In the genomic region with DNA sequence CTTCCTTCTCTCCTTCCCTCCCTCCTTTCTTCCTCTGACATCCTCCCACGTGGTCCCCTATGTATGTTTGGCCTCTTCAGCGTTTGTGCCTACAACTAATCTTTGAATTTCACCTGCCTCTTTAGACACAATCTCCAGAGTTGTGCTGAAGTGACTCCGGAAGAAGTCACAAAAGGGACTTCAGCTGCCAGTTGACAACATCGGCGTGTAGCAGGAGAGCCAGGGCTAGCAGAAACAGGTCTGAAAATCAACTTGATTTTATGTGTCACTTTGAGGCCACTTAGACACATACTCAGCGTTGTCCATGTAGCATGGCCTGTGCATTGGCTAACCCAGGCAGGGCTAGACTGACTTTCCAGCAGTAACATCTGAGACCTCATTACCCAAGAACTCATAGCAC, we compare ENCODE assay signal across 26 mouse cellular contexts.
DNase-seq lines count a peak whose midpoint lies in the region; ATAC-seq lines count a peak whose summit lies in the region.
"Had no signal": no experiment of that assay in that cellular context is flagged by ENCODE, and none has a peak within 500 bp of the region (broad histone marks: within the 10 kb centered on the region; RNA-seq: fewer than 3 reads in every experiment).

No protein-coding gene starts in this region.

- H3K27me3 ChIP-seq in heart, embryonic 11.5 days (ENCODE audit: control insufficient read depth, insufficient read depth, low read length), result no peaks in the 10 kb centered on the region
- H3K27me3 ChIP-seq in neural tube, embryonic 12.5 days (replicated peaks), result peaks cover 5% of the 10 kb centered on the region; the same call in 1 of the 2 replicates
- no peaks in the 10 kb centered on the region for H3K27me3 ChIP-seq in neural tube, embryonic 15.5 days (replicated peaks)
- peaks cover 31% of the 10 kb centered on the region for H3K27me3 ChIP-seq in midbrain, embryonic 14.5 days (ENCODE audit: control insufficient read depth, insufficient read depth, low read length)

- H3K36me3 ChIP-seq in heart, embryonic 11.5 days (ENCODE audit: control insufficient read depth, insufficient read depth, low read length), result no peaks in the 10 kb centered on the region
- H3K36me3 ChIP-seq in neural tube, embryonic 12.5 days, result no peaks in the 10 kb centered on the region
- no peaks in the 10 kb centered on the region for H3K36me3 ChIP-seq in neural tube, embryonic 15.5 days
- no peaks in the 10 kb centered on the region for H3K36me3 ChIP-seq in midbrain, embryonic 14.5 days (ENCODE audit: control insufficient read depth, insufficient read depth, low read length)
- H3K36me3 ChIP-seq: embryonic facial prominence, embryonic 10.5 days; embryonic facial prominence, embryonic 15.5 days; heart, embryonic 13.5 days had no signal

- no peak for ATAC-seq in heart, embryonic 11.5 days (replicated peaks; ENCODE audit: insufficient number of reproducible peaks, low FRiP score, low TSS enrichment)
- ATAC-seq in neural tube, embryonic 12.5 days (ENCODE audit: low FRiP score, low read depth), result no peak
- no peak for ATAC-seq in neural tube, embryonic 15.5 days (ENCODE audit: low FRiP score)
- ATAC-seq in midbrain, embryonic 14.5 days (ENCODE audit: low FRiP score, low TSS enrichment), result no peak
- ATAC-seq: intestine, postnatal 0 days had no signal

- H3K9ac ChIP-seq in heart, embryonic 11.5 days (ENCODE audit: low read depth, low read length), result no peak overlapping the region
- no peak overlapping the region for H3K9ac ChIP-seq in neural tube, embryonic 12.5 days
- no peak overlapping the region for H3K9ac ChIP-seq in neural tube, embryonic 15.5 days (replicated peaks)
- no peak overlapping the region for H3K9ac ChIP-seq in midbrain, embryonic 14.5 days (replicated peaks; ENCODE audit: low read length)
- H3K9ac ChIP-seq: embryonic facial prominence, embryonic 15.5 days; liver, embryonic 14.5 days had no signal

- H3K9me3 ChIP-seq in heart, embryonic 11.5 days (replicated peaks; ENCODE audit: control insufficient read depth, low read length), result no peaks in the 10 kb centered on the region
- H3K9me3 ChIP-seq in neural tube, embryonic 12.5 days, result no peaks in the 10 kb centered on the region
- no peaks in the 10 kb centered on the region for H3K9me3 ChIP-seq in neural tube, embryonic 15.5 days (replicated peaks)
- H3K9me3 ChIP-seq in midbrain, embryonic 14.5 days (ENCODE audit: control insufficient read depth, low read length), result no peaks in the 10 kb centered on the region
- H3K9me3 ChIP-seq: embryonic facial prominence, embryonic 10.5 days; embryonic facial prominence, embryonic 15.5 days; heart, embryonic 13.5 days had no signal

- no peaks in the 10 kb centered on the region for H3K4me1 ChIP-seq in heart, embryonic 11.5 days (ENCODE audit: control insufficient read depth, insufficient read depth, low read length)
- H3K4me1 ChIP-seq in neural tube, embryonic 12.5 days, result peaks cover 27% of the 10 kb centered on the region
- peaks cover 24% of the 10 kb centered on the region for H3K4me1 ChIP-seq in neural tube, embryonic 15.5 days
- peaks cover 37% of the 10 kb centered on the region for H3K4me1 ChIP-seq in midbrain, embryonic 14.5 days (ENCODE audit: control insufficient read depth, insufficient read depth, low read length)

- H3K27ac ChIP-seq in heart, embryonic 11.5 days (ENCODE audit: low read depth, low read length), result no peak overlapping the region
- H3K27ac ChIP-seq in neural tube, embryonic 12.5 days, result no peak overlapping the region
- no peak overlapping the region for H3K27ac ChIP-seq in neural tube, embryonic 15.5 days (replicated peaks)
- peak overlapping the region; percentile 78; the same call in 1 of the 2 replicates for H3K27ac ChIP-seq in midbrain, embryonic 14.5 days (replicated peaks; ENCODE audit: low read depth, low read length)
- H3K27ac ChIP-seq: embryonic facial prominence, embryonic 15.5 days; heart, embryonic 13.5 days; liver, embryonic 14.5 days; macrophage had no signal

- DNase-seq in heart, adult 11 months, result peak; percentile 64
- DNase-seq in midbrain, embryonic 14.5 days, result no peak
- no peak for DNase-seq in B cell, adult 2 months
- no peak for DNase-seq in embryo, embryonic 10 days (ENCODE audit: low spot score)
- DNase-seq: adrenal gland, postnatal 25 days; cerebellum, adult 18-20 months; gastrocnemius, postnatal 25 days; heart, adult 18-20 months; heart, postnatal 10 days; kidney, adult 9 months; kidney, postnatal 10 days; layer of hippocampus, adult 9-11 months; liver; lung, adult 2 months; lung, postnatal 10 days; thymus, adult 2 months; thymus, postnatal 36 days had no signal

- no peak overlapping the region for H3K4me3 ChIP-seq in heart, embryonic 11.5 days (ENCODE audit: low read depth, low read length)
- H3K4me3 ChIP-seq in neural tube, embryonic 12.5 days, result no peak overlapping the region
- H3K4me3 ChIP-seq in neural tube, embryonic 15.5 days (replicated peaks), result no peak overlapping the region
- no peak overlapping the region for H3K4me3 ChIP-seq in midbrain, embryonic 14.5 days (replicated peaks; ENCODE audit: low read depth, low read length)
- H3K4me3 ChIP-seq: embryonic facial prominence, embryonic 15.5 days; heart, embryonic 13.5 days had no signal

- WGBS in heart, embryonic 11.5 days (ENCODE audit: insufficient replicate concordance), result 67% methylated on average over 6 of the region's 6 CpGs
- WGBS in neural tube, embryonic 12.5 days, result 79% methylated on average over 6 of the region's 6 CpGs
- 72% methylated on average over 6 of the region's 6 CpGs for WGBS in neural tube, embryonic 15.5 days
- 45% methylated on average over 6 of the region's 6 CpGs for whole genome bisulfite sequencing in midbrain, embryonic 14.5 days

- H3K4me2 ChIP-seq in heart, embryonic 11.5 days, result no peak overlapping the region
- H3K4me2 ChIP-seq in neural tube, embryonic 12.5 days (replicated peaks), result 0 out of 2 replicates have a peak overlapping the region, but pooled peaks have one; percentile 56
- H3K4me2 ChIP-seq in neural tube, embryonic 15.5 days, result no peak overlapping the region
- H3K4me2 ChIP-seq in midbrain, embryonic 14.5 days (ENCODE audit: low read length), result no peak overlapping the region
